Mouse (Mus musculus): ENCODE measurements around the gene Faim. TPM values are rescaled to one million over a fixed set of nuclear protein-coding genes. Genes with fewer than 3 reads are reported as not detected.
A peak's percentile ranks its signal among the peaks of the same experiment; 100 is the strongest.

The Faim gene
- polyA plus RNA-seq, 1 experiment from 2014 or later, result 87.3 TPM

- DNase-seq (ENCODE audit: low spot score, missing footprints) (peak; percentile 98), ATAC-seq (ENCODE audit: low FRiP score) (peak; percentile 56)
- Histone ChIP-seq H3K9me3 (ENCODE audit: control insufficient read depth, low read length) (no peaks in the 10 kb centered on the region), H3K4me1 (ENCODE audit: control insufficient read depth, insufficient read depth, low read length) (peaks cover 33% of the 10 kb centered on the region), H3K4me2 (peak overlapping the region; percentile 87), H3K4me3 (ENCODE audit: low read depth, low read length) (peak overlapping the region; percentile 47), H3K36me3 (ENCODE audit: control insufficient read depth, insufficient read depth, low read length) (no peaks in the 10 kb centered on the region), H3K9ac (ENCODE audit: low read length) (peak overlapping the region; percentile 56), H3K27ac (ENCODE audit: low read depth, low read length) (no peak overlapping the region; the same call in 1 of the 2 replicates), H3K27me3 (ENCODE audit: control insufficient read depth, insufficient read depth, low read length) (peaks cover 90% of the 10 kb centered on the region)
- WGBS, result under 1% methylated on average over 74 of the region's 80 CpGs
Measured at GRCm38 (mm10) chr9:98956591-98957381, 29.4 kb upstream of the Faim start.

- WGBS, result under 1% methylated on average over 23 of the region's 23 CpGs
- peak; percentile 97 for DNase-seq (ENCODE audit: low spot score, missing footprints)
- no peaks in the 10 kb centered on the region for H3K9me3 ChIP-seq (ENCODE audit: control insufficient read depth, low read length)
- ATAC-seq (ENCODE audit: low FRiP score), result no peak
- H3K4me1 ChIP-seq (ENCODE audit: control insufficient read depth, insufficient read depth, low read length), result peaks cover 33% of the 10 kb centered on the region
- no peaks in the 10 kb centered on the region for H3K36me3 ChIP-seq (ENCODE audit: control insufficient read depth, insufficient read depth, low read length)
- H3K4me3 ChIP-seq (ENCODE audit: low read depth, low read length), result peak overlapping the region; percentile 1; the same call in 1 of the 2 replicates
- no peak overlapping the region for H3K27ac ChIP-seq (ENCODE audit: low read depth, low read length)
- H3K27me3 ChIP-seq (ENCODE audit: control insufficient read depth, insufficient read depth, low read length), result peaks cover 92% of the 10 kb centered on the region
- H3K9ac ChIP-seq (ENCODE audit: low read length), result no peak overlapping the region
- no peak overlapping the region for H3K4me2 ChIP-seq
Measured at GRCm38 (mm10) chr9:98957751-98958351, 28.3 kb upstream of the Faim start.

- Histone ChIP-seq H3K4me3 (ENCODE audit: low read depth, low read length) (no peak overlapping the region), H3K9ac (ENCODE audit: low read length) (no peak overlapping the region)
- DNase-seq (ENCODE audit: low spot score, missing footprints), result peak; percentile 94
Measured at GRCm38 (mm10) chr9:98958628-98959027, 27.5 kb upstream of the Faim start.

GRCm38 (mm10) chr9:98959851-98960250 lies 26.3 kb upstream of the Faim start:
- H3K27me3 ChIP-seq (ENCODE audit: control insufficient read depth, insufficient read depth, low read length), result peaks cover 91% of the 10 kb centered on the region
- H3K36me3 ChIP-seq (ENCODE audit: control insufficient read depth, insufficient read depth, low read length), result no peaks in the 10 kb centered on the region
- no peak overlapping the region for H3K4me3 ChIP-seq (ENCODE audit: low read depth, low read length)
- H3K9me3 ChIP-seq (ENCODE audit: control insufficient read depth, low read length), result no peaks in the 10 kb centered on the region
- no peak overlapping the region for H3K4me2 ChIP-seq
- no peak overlapping the region for H3K9ac ChIP-seq (ENCODE audit: low read length)
- ATAC-seq (ENCODE audit: low FRiP score), result no peak
- H3K4me1 ChIP-seq (ENCODE audit: control insufficient read depth, insufficient read depth, low read length), result peaks cover 29% of the 10 kb centered on the region
- peak; percentile 91 for DNase-seq (ENCODE audit: low spot score, missing footprints)
- WGBS, result 22% methylated on average over 3 of the region's 3 CpGs
- no peak overlapping the region for H3K27ac ChIP-seq (ENCODE audit: low read depth, low read length)

More at GRCm38 (mm10) chr9:98958628-98959027, 27.5 kb upstream of the Faim start:
- H3K27ac ChIP-seq (ENCODE audit: low read depth, low read length), result no peak overlapping the region
- ATAC-seq (ENCODE audit: low FRiP score), result no peak
- no peak overlapping the region for H3K4me2 ChIP-seq
- peaks cover 33% of the 10 kb centered on the region for H3K4me1 ChIP-seq (ENCODE audit: control insufficient read depth, insufficient read depth, low read length)
- no peaks in the 10 kb centered on the region for H3K36me3 ChIP-seq (ENCODE audit: control insufficient read depth, insufficient read depth, low read length)
- no peaks in the 10 kb centered on the region for H3K9me3 ChIP-seq (ENCODE audit: control insufficient read depth, low read length)
- 6% methylated on average over 6 of the region's 6 CpGs for WGBS
- H3K27me3 ChIP-seq (ENCODE audit: control insufficient read depth, insufficient read depth, low read length), result peaks cover 92% of the 10 kb centered on the region

- Histone ChIP-seq H3K27ac (ENCODE audit: low read depth, low read length) (no peak overlapping the region), H3K4me2 (no peak overlapping the region), H3K4me1 (ENCODE audit: control insufficient read depth, insufficient read depth, low read length) (peaks cover 24% of the 10 kb centered on the region), H3K4me3 (ENCODE audit: low read depth, low read length) (no peak overlapping the region), H3K27me3 (ENCODE audit: control insufficient read depth, insufficient read depth, low read length) (peaks cover 91% of the 10 kb centered on the region), H3K9ac (ENCODE audit: low read length) (no peak overlapping the region), H3K9me3 (ENCODE audit: control insufficient read depth, low read length) (no peaks in the 10 kb centered on the region), H3K36me3 (ENCODE audit: control insufficient read depth, insufficient read depth, low read length) (no peaks in the 10 kb centered on the region)
- WGBS, result 11% methylated on average over 5 of the region's 5 CpGs
- no peak for ATAC-seq (ENCODE audit: low FRiP score)
- DNase-seq (ENCODE audit: low spot score, missing footprints), result peak; percentile 88
Measured at GRCm38 (mm10) chr9:98960348-98960747, 25.8 kb upstream of the Faim start.

GRCm38 (mm10) chr9:98961591-98962477 lies 24.3 kb upstream of the Faim start:
- H3K4me2 ChIP-seq, result no peak overlapping the region
- 4% methylated on average over 22 of the region's 22 CpGs for WGBS

DNA sequence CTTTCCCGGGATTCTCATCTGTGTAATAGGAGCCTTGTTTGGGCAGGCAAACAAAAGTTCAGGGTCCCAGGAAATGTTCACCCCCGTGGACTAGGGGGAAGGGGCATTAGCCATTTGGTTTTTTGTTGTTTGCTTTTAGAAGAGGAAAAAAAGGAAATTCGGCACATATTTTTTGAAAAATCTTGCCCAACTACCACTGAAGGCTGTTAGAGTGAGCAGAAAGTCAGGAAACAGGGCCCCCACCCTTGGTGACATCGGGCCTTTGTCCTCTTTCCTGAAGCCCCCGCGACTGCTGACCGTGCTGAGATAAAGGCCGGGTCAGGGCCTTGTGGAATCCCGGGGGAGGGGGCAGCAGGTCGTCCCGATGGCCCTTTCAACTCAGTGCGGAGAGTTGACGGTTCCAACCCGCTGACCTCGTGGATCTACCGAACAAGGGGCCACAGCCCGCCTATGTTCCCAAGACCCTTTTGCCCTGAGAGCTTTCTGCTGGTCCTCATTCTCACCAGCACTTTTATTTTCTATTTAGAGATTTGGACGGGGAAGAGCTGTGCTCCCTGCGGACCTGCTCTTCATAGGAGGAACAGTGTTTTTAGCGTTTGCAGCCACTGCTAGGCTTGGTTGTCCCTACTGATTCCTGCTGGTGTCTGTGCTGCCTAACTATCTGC lies 23.6 kb upstream of the Faim start:
- Histone ChIP-seq H3K36me3 (ENCODE audit: control insufficient read depth, insufficient read depth, low read length) (no peaks in the 10 kb centered on the region), H3K4me3 (ENCODE audit: low read depth, low read length) (no peak overlapping the region), H3K27me3 (ENCODE audit: control insufficient read depth, insufficient read depth, low read length) (peaks cover 83% of the 10 kb centered on the region), H3K27ac (ENCODE audit: low read depth, low read length) (no peak overlapping the region), H3K4me1 (ENCODE audit: control insufficient read depth, insufficient read depth, low read length) (peaks cover 5% of the 10 kb centered on the region), H3K9ac (ENCODE audit: low read length) (no peak overlapping the region), H3K4me2 (no peak overlapping the region; the same call in 1 of the 2 replicates), H3K9me3 (ENCODE audit: control insufficient read depth, low read length) (no peaks in the 10 kb centered on the region)
- DNase-seq (ENCODE audit: low spot score, missing footprints) (peak; percentile 96), ATAC-seq (ENCODE audit: low FRiP score) (no peak)
- under 1% methylated on average over 20 of the region's 20 CpGs for WGBS

More at GRCm38 (mm10) chr9:98961591-98962477, 24.3 kb upstream of the Faim start:
- Histone ChIP-seq H3K27ac (ENCODE audit: low read depth, low read length) (no peak overlapping the region), H3K27me3 (ENCODE audit: control insufficient read depth, insufficient read depth, low read length) (peaks cover 85% of the 10 kb centered on the region), H3K9ac (ENCODE audit: low read length) (no peak overlapping the region), H3K4me3 (ENCODE audit: low read depth, low read length) (no peak overlapping the region), H3K4me1 (ENCODE audit: control insufficient read depth, insufficient read depth, low read length) (peaks cover 9% of the 10 kb centered on the region), H3K9me3 (ENCODE audit: control insufficient read depth, low read length) (no peaks in the 10 kb centered on the region), H3K36me3 (ENCODE audit: control insufficient read depth, insufficient read depth, low read length) (no peaks in the 10 kb centered on the region)
- peak; percentile 93 for DNase-seq (ENCODE audit: low spot score, missing footprints)
- ATAC-seq (ENCODE audit: low FRiP score), result no peak

GRCm38 (mm10) chr9:98963661-98964060 lies 22.5 kb upstream of the Faim start:
- no peaks in the 10 kb centered on the region for H3K9me3 ChIP-seq (ENCODE audit: control insufficient read depth, low read length)
- 7% methylated on average over 18 of the region's 18 CpGs for WGBS
- ATAC-seq (ENCODE audit: low FRiP score) (no peak), DNase-seq (ENCODE audit: low spot score, missing footprints) (peak; percentile 95)
- H3K9ac ChIP-seq (ENCODE audit: low read length), result no peak overlapping the region
- no peak overlapping the region for H3K4me3 ChIP-seq (ENCODE audit: low read depth, low read length)
- H3K27ac ChIP-seq (ENCODE audit: low read depth, low read length), result no peak overlapping the region
- H3K4me1 ChIP-seq (ENCODE audit: control insufficient read depth, insufficient read depth, low read length), result peaks cover 5% of the 10 kb centered on the region
- H3K27me3 ChIP-seq (ENCODE audit: control insufficient read depth, insufficient read depth, low read length), result peaks cover 80% of the 10 kb centered on the region
- H3K4me2 ChIP-seq, result no peak overlapping the region
- H3K36me3 ChIP-seq (ENCODE audit: control insufficient read depth, insufficient read depth, low read length), result no peaks in the 10 kb centered on the region
